Mouse (Mus musculus): ENCODE measurements around the gene Gprc5b.

DNA sequence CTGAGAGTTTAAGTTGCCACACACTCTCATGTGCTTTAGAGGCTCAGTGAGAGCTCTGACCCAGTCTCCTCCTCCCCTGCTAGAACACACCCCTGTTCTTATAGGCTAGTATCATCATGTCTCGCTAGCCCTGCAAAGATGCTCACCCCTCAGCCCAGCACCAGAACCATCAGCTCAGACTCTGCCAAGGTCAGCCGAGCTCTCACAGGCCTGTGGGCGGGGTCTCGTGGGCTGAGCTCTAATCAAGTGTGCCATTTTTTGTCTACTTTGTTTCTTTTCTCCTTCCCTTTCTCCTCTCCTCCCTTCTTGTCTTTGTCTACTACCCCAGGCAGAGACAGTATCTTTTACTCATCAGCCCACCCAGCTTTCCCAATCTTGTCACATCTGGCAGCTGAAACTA is 9.2 kb downstream of the Gprc5b start:
- no peak for TF ChIP-seq CTCF (conservative IDR thresholded peaks at IDR 0.05; ENCODE audit: low read length)
- TF ChIP-seq POU5F1 (IDR thresholded peaks at IDR 0.05; ENCODE audit: borderline replicate concordance, low read length): no peak
- no peak for TF ChIP-seq NANOG (IDR thresholded peaks at IDR 0.05; ENCODE audit: borderline replicate concordance, low read length)

Measured in E14TG2a.4 (cell line).